Mouse (Mus musculus) B cell, adult (primary cell): ENCODE data around the gene Ptp4a2. TPM values are rescaled to one million over a fixed set of nuclear protein-coding genes. Genes with fewer than 3 reads are reported as not detected.

Experiments used
- total RNA-seq: library from RNA; stranded (reverse); gene quantifications from 4 replicates; pipeline ENCODE4 v1.2.4, GENCODE M21; 2023; ENCODE audit not compliant: inconsistent age

Ptp4a2 gene
- total RNA-seq, result 370 to 439 TPM (median 425 TPM) in 4 replicates

GRCm38 (mm10) chr4:129810798-129811604, at the start of gene Ptp4a2:
Gene Ptp4a2, plus strand, starts transcription at chr4:129811219.

Other genes with a start within 250 kb of the Ptp4a2 start
- 25.0 to 36.7 TPM (median 29.8 TPM) in 4 replicates for gene Lck, start 237.6 kb upstream of the Ptp4a2 start, total RNA-seq
- not detected in 4 replicates for gene Fam167b, start 232.7 kb upstream of the Ptp4a2 start, total RNA-seq
- gene Eif3i, start 210.6 kb upstream of the Ptp4a2 start, total RNA-seq, result 156 to 162 TPM (median 160 TPM) in 4 replicates
- 111 to 128 TPM (median 118 TPM) in 4 replicates for gene Tmem234, start 210.6 kb upstream of the Ptp4a2 start, total RNA-seq
- 0.84 to 2.4 TPM (median 1.4 TPM) in 4 replicates for gene Dcdc2b, start 197.0 kb upstream of the Ptp4a2 start, total RNA-seq
- 16.6 to 21.8 TPM (median 18.0 TPM) in 4 replicates for gene Iqcc, start 192.1 kb upstream of the Ptp4a2 start, total RNA-seq
- 14.4 to 21.1 TPM (median 17.6 TPM) in 4 replicates for gene Ccdc28b, start 187.3 kb upstream of the Ptp4a2 start, total RNA-seq
- 73.6 to 90.3 TPM (median 86.7 TPM) in 4 replicates for gene Txlna, start 170.2 kb upstream of the Ptp4a2 start, total RNA-seq
- gene Kpna6, start 138.5 kb upstream of the Ptp4a2 start, total RNA-seq, result 39.2 to 48.0 TPM (median 44.4 TPM) in 4 replicates
- gene Tmem39b, start 114.4 kb upstream of the Ptp4a2 start, total RNA-seq, result 16.8 to 19.2 TPM (median 17.5 TPM) in 4 replicates
- 129 to 134 TPM (median 132 TPM) in 4 replicates for gene Khdrbs1, start 68.9 kb upstream of the Ptp4a2 start, total RNA-seq
- not detected in 4 replicates for gene Spocd1, start 118.0 kb downstream of the Ptp4a2 start, total RNA-seq
- gene Adgrb2, start 173.7 kb downstream of the Ptp4a2 start, total RNA-seq, result 0.19 to 0.63 TPM in 2 of 4 replicates, not detected in the others
- gene Col16a1, start 236.6 kb downstream of the Ptp4a2 start, total RNA-seq, result not detected in 4 replicates